Mouse (Mus musculus): ENCODE measurements at regions not wholly inside any gene's neighbourhood (a gene's known extent, or its start where the extent isn't known, plus 50 kb on each side); places are given as distances from the start of the nearest gene placed in this dataset.
A peak's percentile ranks its signal among the peaks of the same experiment; 100 is the strongest.

DNA sequence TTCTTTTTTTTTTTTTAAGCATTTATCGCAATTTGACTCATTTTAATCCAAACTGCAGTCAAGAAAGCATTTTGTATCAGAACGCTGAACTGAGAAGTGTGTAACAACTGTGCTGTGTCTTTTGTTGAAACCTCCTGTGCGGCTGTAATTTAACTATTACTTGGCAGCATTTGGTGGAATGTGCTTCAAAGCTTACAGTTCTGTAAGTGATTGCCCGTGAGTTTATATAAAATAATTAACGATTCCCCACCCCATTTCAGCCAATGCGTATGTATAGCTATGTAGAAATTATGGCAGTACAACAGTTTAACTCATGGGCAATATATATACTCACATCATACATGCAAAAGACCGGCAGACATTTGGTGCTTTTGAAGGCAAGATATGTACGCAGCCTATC lies 421.8 kb upstream of the Ubash3b start:
- H3K27me3 ChIP-seq: no peaks in the 10 kb centered on the region
- ATAC-seq: no peak
- peak overlapping the region; percentile 67 for H3K4me3 ChIP-seq (replicated peaks)
- H3K36me3 ChIP-seq: peaks cover 10% of the 10 kb centered on the region; the same call in 1 of the 2 replicates
- no peaks in the 10 kb centered on the region for H3K9me3 ChIP-seq
- WGBS: 13% methylated on average over 8 of the region's 8 CpGs
- peaks cover 30% of the 10 kb centered on the region for H3K4me1 ChIP-seq (replicated peaks)
- peak overlapping the region; percentile 96 for H3K9ac ChIP-seq (replicated peaks)
- H3K4me2 ChIP-seq (replicated peaks): peak overlapping the region; percentile 74
- H3K27ac ChIP-seq: peak overlapping the region; percentile 99

DNA sequence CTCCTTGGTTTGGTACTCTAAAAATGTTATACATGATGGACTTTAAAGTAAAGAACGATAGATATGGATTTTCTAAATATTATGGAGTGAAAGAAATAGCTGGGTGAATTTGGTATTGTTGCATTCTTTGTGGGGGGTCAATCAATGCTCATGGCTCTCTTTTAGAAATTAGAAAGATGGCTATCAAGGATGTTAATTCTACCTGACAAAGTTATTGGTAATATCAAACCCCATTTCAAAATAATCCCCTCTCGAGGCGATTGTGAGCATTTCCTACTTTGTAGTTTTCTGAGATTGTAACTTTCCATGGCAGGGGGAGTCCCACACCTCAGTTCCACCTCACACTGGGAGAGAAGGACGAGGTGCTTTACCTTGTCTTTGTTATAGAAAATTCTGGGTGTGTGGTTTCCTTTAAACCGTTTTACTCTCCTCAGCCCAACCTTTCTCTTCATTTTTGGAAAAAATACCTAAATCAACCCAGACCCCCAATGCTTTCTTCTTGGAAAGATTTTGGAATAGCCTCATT lies 421.3 kb upstream of the Ubash3b start:
- Histone ChIP-seq H3K4me2 (replicated peaks) (peak overlapping the region; percentile 74), H3K9me3 (no peaks in the 10 kb centered on the region), H3K4me3 (replicated peaks) (peak overlapping the region; percentile 67), H3K9ac (replicated peaks) (peak overlapping the region; percentile 96), H3K36me3 (peaks cover 7% of the 10 kb centered on the region; the same call in 1 of the 2 replicates), H3K27ac (peak overlapping the region; percentile 99), H3K4me1 (replicated peaks) (peaks cover 32% of the 10 kb centered on the region), H3K27me3 (no peaks in the 10 kb centered on the region)
- no peak for ATAC-seq
- WGBS: 11% methylated on average over 5 of the region's 5 CpGs

DNA sequence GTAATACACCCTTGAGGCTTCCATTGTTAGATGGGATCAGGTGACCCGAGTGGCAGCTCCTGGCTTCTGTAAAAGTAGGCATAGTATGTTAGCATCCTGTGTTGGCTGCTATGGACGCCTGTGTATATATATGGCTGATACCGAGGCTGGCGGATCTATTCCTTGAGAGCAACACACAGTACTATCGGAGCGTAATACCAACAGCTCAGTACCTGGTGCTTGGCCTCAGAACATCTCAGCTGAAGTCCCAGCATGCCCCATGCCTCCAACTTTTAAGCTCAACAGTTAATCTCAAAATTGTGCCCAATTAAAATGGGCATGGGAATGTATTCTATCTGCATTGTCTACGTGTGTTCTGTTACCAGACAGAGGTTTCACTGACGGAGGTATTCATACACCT lies 420.7 kb upstream of the Ubash3b start:
- ATAC-seq: no peak; the same call in 1 of the 2 replicates
- Histone ChIP-seq H3K4me3 (replicated peaks) (peak overlapping the region; percentile 67), H3K27me3 (no peaks in the 10 kb centered on the region), H3K9me3 (no peaks in the 10 kb centered on the region), H3K4me2 (replicated peaks) (peak overlapping the region; percentile 69), H3K27ac (peak overlapping the region; percentile 99), H3K36me3 (0 out of 2 replicates have a peak, but pooled peaks cover 5% of the 10 kb centered on the region), H3K9ac (replicated peaks) (peak overlapping the region; percentile 96), H3K4me1 (replicated peaks) (peaks cover 30% of the 10 kb centered on the region)
- 3% methylated on average over 8 of the region's 8 CpGs for WGBS

DNA sequence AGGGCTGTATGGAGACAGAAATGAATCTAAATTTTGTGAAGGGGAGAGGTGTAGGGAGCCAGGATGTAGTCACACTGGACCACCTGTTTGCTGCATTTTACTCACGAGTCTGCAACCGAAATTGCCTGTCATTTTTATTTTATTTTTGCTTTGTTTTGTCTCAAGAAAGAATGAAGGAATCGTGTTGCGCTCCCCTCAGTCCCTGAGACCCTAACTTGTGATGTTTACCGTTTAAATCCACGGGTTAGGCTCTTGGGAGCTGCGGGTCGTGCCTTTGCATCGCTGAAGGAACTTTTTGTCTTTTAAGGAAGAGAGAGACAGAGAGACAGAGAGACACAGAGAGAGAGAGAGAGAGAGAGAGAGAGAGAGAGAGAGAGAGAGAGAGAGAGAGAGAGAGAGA lies 420.2 kb upstream of the Ubash3b start:
- WGBS: 5% methylated on average over 9 of the region's 9 CpGs
- H3K4me1 ChIP-seq (replicated peaks): peaks cover 30% of the 10 kb centered on the region
- no peaks in the 10 kb centered on the region for H3K27me3 ChIP-seq
- peak overlapping the region; percentile 67 for H3K4me3 ChIP-seq (replicated peaks)
- peak overlapping the region; percentile 69 for H3K4me2 ChIP-seq (replicated peaks)
- H3K9ac ChIP-seq (replicated peaks): peak overlapping the region; percentile 96
- H3K36me3 ChIP-seq: 0 out of 2 replicates have a peak, but pooled peaks cover under 1% of the 10 kb centered on the region
- ATAC-seq: no peak
- peak overlapping the region; percentile 99 for H3K27ac ChIP-seq
- no peaks in the 10 kb centered on the region for H3K9me3 ChIP-seq

DNA sequence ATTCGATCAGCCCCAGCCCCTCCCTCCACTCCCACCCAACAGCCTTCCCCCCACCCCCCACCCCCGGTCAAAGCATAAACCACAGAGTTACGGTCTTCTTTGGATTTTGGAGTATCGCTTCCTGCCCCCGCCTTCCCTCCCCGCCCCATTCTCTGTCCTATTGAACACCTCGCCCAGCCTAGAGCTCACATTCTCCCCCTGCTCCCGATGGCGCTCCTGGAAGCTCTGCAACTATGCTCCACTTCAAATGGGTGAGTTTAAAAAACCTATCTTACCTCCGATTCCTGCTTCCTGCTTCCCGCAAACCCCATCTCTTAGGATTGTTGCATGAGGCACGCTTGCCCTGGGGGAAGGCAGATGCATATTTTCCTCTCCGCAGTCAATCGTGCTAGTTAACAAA lies 419.7 kb upstream of the Ubash3b start:
- Histone ChIP-seq H3K9ac (replicated peaks) (peak overlapping the region; percentile 96), H3K4me2 (replicated peaks) (peak overlapping the region; percentile 69)
- under 1% methylated on average over 14 of the region's 14 CpGs for WGBS

DNA sequence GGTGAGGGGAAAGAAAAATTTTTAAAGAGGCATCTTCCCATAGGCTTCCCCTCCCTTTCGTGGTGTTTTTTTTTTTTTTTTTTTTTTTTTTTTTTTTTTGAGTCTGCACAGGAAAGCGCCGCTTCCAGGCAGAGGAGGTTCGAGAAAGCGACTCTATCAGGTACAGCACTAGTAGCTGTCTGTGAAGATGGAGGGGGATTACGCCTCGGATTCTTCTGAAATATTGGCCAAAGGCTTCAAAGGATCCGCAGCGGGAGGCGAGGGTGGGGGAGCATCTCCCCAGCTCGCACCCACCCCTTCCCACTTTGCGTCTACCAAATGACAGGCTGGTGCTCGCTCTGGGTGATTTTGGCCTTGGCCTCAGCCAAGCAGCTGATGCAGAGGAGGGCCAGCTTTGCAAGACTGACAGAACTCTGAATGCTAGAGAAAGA lies 419.1 kb upstream of the Ubash3b start:
- no peaks in the 10 kb centered on the region for H3K9me3 ChIP-seq
- H3K27ac ChIP-seq: peak overlapping the region; percentile 99
- H3K36me3 ChIP-seq: no peaks in the 10 kb centered on the region
- no peaks in the 10 kb centered on the region for H3K27me3 ChIP-seq
- 0% methylated on average over 13 of the region's 13 CpGs for WGBS
- H3K4me3 ChIP-seq (replicated peaks): peak overlapping the region; percentile 67
- peaks cover 34% of the 10 kb centered on the region for H3K4me1 ChIP-seq (replicated peaks)
- peak; percentile 83 for ATAC-seq
- peak overlapping the region; percentile 69 for H3K4me2 ChIP-seq (replicated peaks)
- H3K9ac ChIP-seq (replicated peaks): peak overlapping the region; percentile 96

More for the DNA sequence above, 419.7 kb upstream of the Ubash3b start:
- H3K36me3 ChIP-seq: no peaks in the 10 kb centered on the region
- H3K4me1 ChIP-seq (replicated peaks): peaks cover 30% of the 10 kb centered on the region
- H3K9me3 ChIP-seq: no peaks in the 10 kb centered on the region
- peak overlapping the region; percentile 67 for H3K4me3 ChIP-seq (replicated peaks)
- 0 out of 2 replicates have a peak, but pooled peaks have one; percentile 13 for ATAC-seq
- H3K27ac ChIP-seq: peak overlapping the region; percentile 99
- no peaks in the 10 kb centered on the region for H3K27me3 ChIP-seq

DNA sequence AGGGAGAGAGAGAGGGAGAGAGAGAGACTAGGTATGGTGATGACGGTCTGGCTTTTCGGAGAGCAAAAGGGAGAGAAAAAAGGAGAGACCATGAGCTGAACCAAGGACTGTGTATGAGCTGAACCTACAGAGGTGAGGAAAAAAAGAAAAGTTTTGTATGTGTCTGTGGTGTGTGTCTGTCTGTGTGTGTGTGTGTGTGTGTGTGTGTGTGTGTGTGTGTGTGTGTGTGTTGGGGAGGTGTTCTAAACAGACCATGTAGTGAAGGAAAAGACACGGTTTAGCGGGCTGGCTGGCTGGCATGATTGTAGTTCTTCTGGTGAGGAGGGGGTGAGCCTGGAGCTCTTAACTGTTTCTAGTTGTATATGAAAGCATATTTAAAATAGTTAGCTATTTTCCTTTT lies 418.6 kb upstream of the Ubash3b start:
- H3K4me1 ChIP-seq (replicated peaks): peaks cover 36% of the 10 kb centered on the region
- WGBS: 3% methylated on average over 4 of the region's 4 CpGs
- H3K4me3 ChIP-seq (replicated peaks): peak overlapping the region; percentile 67
- H3K4me2 ChIP-seq (replicated peaks): peak overlapping the region; percentile 69
- no peaks in the 10 kb centered on the region for H3K36me3 ChIP-seq
- H3K9me3 ChIP-seq: no peaks in the 10 kb centered on the region
- peak overlapping the region; percentile 96 for H3K9ac ChIP-seq (replicated peaks)
- peak overlapping the region; percentile 99 for H3K27ac ChIP-seq
- H3K27me3 ChIP-seq: no peaks in the 10 kb centered on the region
- ATAC-seq: peak; percentile 21

DNA sequence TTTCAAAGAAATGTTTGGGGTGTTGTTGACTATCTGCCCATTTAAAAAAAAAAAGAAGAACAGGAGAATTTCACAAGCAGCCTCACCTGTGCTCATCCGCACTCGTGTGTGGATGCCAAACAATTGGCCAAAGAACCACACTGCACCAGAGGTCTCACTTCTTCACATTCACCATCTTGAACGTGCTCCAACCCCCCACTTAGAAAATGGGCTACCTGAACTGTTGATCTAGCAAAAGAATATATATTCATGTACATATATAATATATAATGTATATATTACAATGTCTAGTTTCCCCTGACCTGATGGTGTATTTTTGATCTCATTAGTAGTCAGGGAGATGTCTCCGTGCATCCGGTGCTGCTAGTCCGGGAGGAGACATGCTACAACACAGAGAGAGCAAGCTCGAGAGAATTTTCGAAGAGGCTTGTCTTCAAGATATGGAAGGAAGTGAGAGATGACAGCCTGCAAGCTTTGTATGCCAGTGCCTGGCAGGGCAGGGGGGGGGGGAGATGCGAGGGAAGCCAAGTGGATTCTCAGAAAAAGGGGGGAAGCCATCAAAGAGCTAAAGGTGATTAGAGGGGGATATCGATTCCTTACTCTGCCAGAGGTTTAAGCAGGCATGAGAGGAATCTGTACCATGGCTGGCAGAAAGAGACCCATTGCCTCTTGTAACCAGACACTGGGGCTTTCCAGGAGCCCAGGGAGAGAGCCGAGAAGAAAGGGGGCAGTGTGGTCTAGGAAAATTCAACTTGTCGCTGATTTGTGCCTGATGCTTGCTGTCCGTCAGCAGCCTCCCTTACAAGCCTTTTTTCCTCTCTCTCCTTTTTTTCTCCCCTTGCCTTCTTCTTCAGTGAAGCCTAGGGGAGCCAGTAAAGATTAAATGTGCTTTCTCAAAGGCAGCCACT lies 417.9 kb upstream of the Ubash3b start:
- ATAC-seq: peak; percentile 78
- 11% methylated on average over 13 of the region's 13 CpGs for WGBS
- Histone ChIP-seq H3K9ac (replicated peaks) (peak overlapping the region; percentile 96), H3K27ac (peak overlapping the region; percentile 99), H3K4me3 (replicated peaks) (peak overlapping the region; percentile 67), H3K4me1 (replicated peaks) (peaks cover 41% of the 10 kb centered on the region), H3K9me3 (no peaks in the 10 kb centered on the region), H3K36me3 (no peaks in the 10 kb centered on the region), H3K27me3 (no peaks in the 10 kb centered on the region), H3K4me2 (replicated peaks) (peak overlapping the region; percentile 69)

DNA sequence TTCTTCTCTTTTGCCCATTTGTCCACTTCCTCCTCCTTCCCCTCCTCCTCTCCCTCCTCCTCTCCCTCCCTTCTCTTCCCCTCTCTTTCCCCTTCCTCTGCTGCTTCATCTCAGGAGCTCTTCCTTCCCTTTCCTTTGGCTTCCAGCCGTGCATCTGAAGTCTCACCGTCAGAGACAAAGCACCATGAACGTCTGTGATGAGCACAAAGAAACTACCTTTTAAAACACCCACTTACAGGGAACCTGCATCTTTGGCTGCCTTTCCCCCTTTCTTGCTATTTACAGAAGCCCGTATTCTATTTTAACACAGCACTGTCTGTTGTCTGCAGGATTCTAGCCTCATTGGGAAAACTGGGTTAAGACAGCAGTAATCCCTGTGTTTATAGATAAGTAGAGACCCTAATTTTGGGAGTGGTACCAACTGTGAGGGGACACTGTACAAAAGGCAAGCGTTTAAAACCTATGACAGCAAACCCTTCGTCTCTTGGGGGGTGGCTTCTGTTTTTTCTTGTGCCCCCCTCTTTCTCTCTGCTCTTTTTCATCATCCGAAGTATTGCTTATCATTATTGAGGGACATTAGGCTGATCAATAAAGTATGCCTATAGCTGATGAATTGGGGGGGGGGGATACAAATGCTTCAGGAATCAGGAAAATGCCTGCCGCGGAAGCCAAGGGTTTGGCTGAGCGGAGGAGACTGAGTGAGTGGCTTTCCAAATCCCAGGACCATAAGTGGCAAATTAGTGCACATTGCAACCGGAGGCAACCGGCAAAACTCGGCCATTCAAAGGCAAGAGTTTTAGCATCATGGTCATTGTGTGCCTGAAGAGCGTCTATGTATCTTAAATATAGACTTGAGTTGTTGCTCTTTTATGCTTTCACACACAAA lies 417.0 kb upstream of the Ubash3b start:
- Histone ChIP-seq H3K4me1 (replicated peaks) (peaks cover 43% of the 10 kb centered on the region), H3K4me2 (replicated peaks) (peak overlapping the region; percentile 69), H3K9ac (replicated peaks) (peak overlapping the region; percentile 96), H3K36me3 (no peaks in the 10 kb centered on the region), H3K9me3 (no peaks in the 10 kb centered on the region), H3K27ac (peak overlapping the region; percentile 99), H3K4me3 (replicated peaks) (peak overlapping the region; percentile 67), H3K27me3 (no peaks in the 10 kb centered on the region)
- 36% methylated on average over 14 of the region's 14 CpGs for WGBS
- ATAC-seq: no peak

DNA sequence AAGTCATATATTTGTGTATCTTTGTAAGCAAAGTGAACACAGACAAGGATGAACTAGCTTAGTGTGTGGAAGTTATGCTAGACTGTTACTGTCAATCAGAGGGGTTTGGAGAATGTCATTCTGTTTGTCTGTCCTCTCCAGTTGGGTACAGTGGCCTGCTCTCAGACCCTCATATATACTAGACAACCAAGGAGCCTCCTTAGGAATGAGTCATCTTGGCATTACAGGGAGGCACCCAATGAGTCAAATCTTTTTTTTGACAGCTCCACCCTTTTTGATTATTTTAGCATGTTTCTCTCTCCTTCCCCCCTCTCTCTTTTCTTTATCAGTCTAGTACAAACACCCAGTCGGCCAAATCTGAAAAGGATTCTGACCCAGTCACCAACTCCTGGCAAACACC lies 416.3 kb upstream of the Ubash3b start:
- WGBS: 40% methylated on average over 1 of the region's 1 CpGs
- peak overlapping the region; percentile 67; the same call in 1 of the 2 replicates for H3K4me3 ChIP-seq (replicated peaks)
- no peak for ATAC-seq

DNA sequence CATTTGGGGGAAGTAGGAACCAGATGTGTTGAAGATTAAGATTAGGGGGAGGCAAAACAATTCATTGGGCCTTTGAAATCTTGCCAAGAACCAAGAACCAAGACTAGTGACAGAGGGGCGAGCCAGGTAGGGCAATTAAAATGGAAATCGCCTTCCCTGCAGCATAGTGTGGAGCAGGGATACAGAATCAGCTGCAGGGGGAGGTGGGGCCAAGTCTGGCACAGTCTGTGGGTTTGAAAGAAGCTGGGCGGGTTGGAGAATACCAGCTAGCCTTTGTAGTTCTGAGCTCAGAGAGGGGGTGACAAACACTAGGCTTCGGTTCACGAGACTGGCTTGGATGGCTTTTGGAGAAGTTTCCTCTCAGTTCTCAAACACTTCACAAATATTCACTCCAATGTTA lies 414.3 kb upstream of the Ubash3b start:
- peak overlapping the region; percentile 53 for H3K27ac ChIP-seq
- WGBS: 9% methylated on average over 5 of the region's 5 CpGs
- H3K4me1 ChIP-seq (replicated peaks): peaks cover 43% of the 10 kb centered on the region
- no peaks in the 10 kb centered on the region for H3K27me3 ChIP-seq
- H3K4me3 ChIP-seq (replicated peaks): no peak overlapping the region
- peak; percentile 15; the same call in 1 of the 2 replicates for ATAC-seq
- H3K36me3 ChIP-seq: 0 out of 2 replicates have a peak, but pooled peaks cover 4% of the 10 kb centered on the region
- H3K9ac ChIP-seq (replicated peaks): no peak overlapping the region
- H3K4me2 ChIP-seq (replicated peaks): 0 out of 2 replicates have a peak overlapping the region, but pooled peaks have one; percentile 22
- H3K9me3 ChIP-seq: no peaks in the 10 kb centered on the region

More for the DNA sequence above, 416.3 kb upstream of the Ubash3b start:
- peak overlapping the region; percentile 96 for H3K9ac ChIP-seq (replicated peaks)
- no peaks in the 10 kb centered on the region for H3K36me3 ChIP-seq
- peak overlapping the region; percentile 69 for H3K4me2 ChIP-seq (replicated peaks)
- H3K9me3 ChIP-seq: no peaks in the 10 kb centered on the region
- no peaks in the 10 kb centered on the region for H3K27me3 ChIP-seq
- H3K27ac ChIP-seq: peak overlapping the region; percentile 99
- H3K4me1 ChIP-seq (replicated peaks): peaks cover 43% of the 10 kb centered on the region

All from midbrain, embryonic 13.5 days (tissue).